Mouse (Mus musculus) gastrocnemius, postnatal 14 days (tissue): ENCODE measurements around the gene Cabin1. TPM values are rescaled to one million over a fixed set of nuclear protein-coding genes. Genes with fewer than 3 reads are reported as not detected.

Experiments
- DNase-seq: peaks from one replicate; pipeline ENCODE4 v3.0.0; 2021; ENCODE audit warnings: mixed read lengths
- intact Hi-C: fragments of 180-260 bp; cut with DNase I; formaldehyde crosslinking; loops from one replicate; pipeline ENCODE4 v1.15.1; 2025; ENCODE audit warnings: low total_unique reads
- total RNA-seq, 2 experiments: library from RNA; stranded (reverse); gene quantifications; 2 replicates each; pipeline ENCODE4 v1.2.3; 2021

Cabin1 gene
- total RNA-seq, 2 experiments from 2014 or later: 9.6 to 10.9 TPM

DNA sequence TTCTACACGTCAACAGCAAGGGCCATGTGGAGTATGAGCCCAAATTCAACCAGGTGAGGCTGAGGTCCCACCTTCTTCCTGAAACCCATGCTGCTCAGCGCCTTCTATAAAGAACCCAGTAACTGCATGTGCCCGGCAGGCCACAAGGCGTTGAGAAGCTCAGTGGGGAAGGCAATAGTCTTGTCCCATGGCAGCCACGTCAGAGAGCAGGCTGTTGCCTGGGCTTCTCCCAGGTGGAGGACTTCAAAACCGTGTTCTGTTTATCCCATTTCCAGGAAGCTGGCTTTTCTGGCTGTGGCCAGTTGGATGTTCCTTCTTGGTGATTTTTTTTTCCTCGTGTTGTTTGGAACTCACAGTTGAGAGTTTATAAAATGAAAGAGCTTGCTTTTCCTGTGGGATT is 153.7 kb downstream of the Cabin1 start:
- DNase-seq: no peak
- intact Hi-C loops: no loop called here

DNA sequence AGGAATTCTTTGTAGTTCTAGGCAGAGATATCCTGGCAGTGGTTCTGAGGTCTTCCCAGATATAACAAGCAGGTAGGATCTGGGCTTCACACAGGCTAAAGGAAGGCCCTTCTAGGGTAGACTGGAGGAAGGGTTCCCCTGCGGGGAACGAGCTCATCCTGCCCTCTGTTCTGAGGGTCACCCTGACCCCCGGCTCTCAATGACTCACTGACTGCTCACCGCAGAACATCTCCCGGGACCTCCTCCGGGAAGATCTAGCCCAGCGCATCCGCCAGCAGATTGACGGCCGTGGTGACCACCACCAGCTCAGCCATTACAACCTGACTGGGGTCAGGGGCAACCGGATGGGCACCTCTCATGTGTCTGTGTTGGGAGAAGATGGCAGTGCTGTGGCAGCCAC is 155.2 kb downstream of the Cabin1 start:
- intact Hi-C loops: no loop called here
- DNase-seq: no peak

DNA sequence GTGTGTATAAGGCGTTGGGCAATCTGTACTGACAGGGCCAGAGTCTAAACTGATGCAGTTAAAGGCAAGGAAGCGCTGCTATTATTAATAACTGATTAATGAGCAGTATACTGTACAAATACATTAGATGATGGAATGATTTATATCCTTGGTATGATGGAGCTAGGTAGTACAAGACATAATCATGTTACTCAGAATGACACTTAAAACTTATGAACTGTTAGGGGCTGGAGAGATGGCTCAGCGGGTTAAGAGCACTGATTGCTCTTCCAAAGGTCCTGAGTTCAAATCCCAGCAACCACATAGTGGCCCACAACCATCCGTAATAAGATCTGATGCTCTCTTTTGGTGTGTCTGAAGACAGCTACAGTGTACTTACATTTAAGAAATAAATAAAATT is 156.9 kb downstream of the Cabin1 start:
- intact Hi-C loops: no loop called here

DNA sequence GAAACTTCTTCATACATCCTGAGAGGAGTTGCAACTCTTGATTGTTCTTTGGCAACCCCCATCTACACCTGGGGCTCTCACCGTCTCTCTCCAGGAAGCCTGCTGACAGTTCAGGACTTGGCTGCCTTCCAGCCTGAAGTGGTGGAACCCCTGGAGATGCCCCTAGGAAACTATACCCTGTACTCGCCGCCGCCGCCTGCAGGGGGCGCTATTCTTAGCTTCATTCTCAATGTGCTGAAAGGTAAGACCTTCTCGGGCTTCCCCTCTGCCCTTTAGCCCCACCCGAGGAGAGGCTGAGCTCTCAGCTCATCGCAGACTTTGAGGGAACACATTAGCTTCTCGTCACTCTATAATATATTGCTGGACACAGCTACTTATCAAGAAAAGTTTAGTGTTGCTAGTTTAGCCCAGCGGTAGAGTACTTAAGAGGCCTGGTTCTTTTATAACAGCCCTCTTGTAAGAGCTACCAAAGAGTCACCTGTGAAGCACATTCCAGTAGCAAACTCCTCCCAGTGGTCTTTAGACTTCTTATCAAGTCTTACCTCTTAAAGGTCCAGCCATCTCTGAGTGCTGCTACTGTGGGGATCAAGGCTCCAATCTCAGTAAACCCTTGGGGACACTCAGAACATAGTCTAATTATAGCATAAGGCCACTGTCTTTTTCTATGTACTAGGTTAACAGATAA is 158.8 kb downstream of the Cabin1 start:
- intact Hi-C loops: no loop called here
- DNase-seq: no peak

More for the DNA sequence above, 156.9 kb downstream of the Cabin1 start:
- DNase-seq: no peak

DNA sequence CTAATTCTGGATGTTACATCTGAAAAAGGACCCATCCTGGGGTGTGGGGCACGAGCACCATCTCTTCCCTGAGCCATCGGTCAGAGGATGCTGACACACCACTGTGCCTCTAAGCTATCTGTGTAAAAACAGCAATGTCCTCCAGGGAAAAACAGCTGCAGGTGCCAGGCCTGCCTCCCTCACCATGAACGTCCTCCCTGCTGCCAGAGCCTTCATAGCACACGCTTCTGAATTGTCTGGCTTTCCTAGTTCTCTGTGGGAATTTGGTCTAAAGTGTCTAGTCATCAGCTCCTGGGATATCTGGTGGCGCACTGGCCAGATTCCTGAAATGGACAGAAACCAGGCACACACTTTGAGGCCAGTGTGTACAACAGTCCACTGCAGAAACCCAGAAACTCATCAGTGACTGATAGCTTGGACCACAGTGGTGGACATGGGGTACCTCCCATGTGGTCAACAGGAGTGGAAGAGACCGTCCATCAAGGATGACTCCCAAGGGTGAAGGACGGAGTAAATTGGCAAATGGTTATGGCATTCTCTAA is 163.9 kb downstream of the Cabin1 start:
- intact Hi-C loops: no loop called here
- no peak for DNase-seq

Other genes starting within 250 kb of the Cabin1 start
- gene Snrpd3, start 246.8 kb downstream of the Cabin1 start, total RNA-seq: 100 to 1,000 TPM; 103 to 108 TPM
- gene Gucd1, start 246.4 kb downstream of the Cabin1 start, total RNA-seq: 10 to 100 TPM; 40.4 to 60.3 TPM
- gene Lrrc75b, start 204.0 kb downstream of the Cabin1 start, total RNA-seq: under 1 TPM; 0.53 to 0.90 TPM
- under 1 TPM; 0.66 TPM for gene Ggt1, start 202.7 kb downstream of the Cabin1 start, total RNA-seq
- gene Ggt5, start 175.0 kb downstream of the Cabin1 start, total RNA-seq: 1 to 10 TPM; 5.6 to 7.4 TPM
- 1 to 10 TPM; 2.1 to 3.2 TPM for gene Susd2, start 120.3 kb downstream of the Cabin1 start, total RNA-seq
- gene Ddt, start 9.1 kb upstream of the Cabin1 start, total RNA-seq: 10 to 100 TPM; 36.8 to 39.9 TPM
- gene Gm20441, start 16.6 kb upstream of the Cabin1 start, total RNA-seq: not detected
- gene Gstt3, start 17.1 kb upstream of the Cabin1 start, total RNA-seq: 1 to 10 TPM; 5.3 to 7.5 TPM
- 1 to 10 TPM; 7.0 to 8.2 TPM for gene Gstt1, start 34.2 kb upstream of the Cabin1 start, total RNA-seq
- gene Gstt4, start 58.2 kb upstream of the Cabin1 start, total RNA-seq: not detected
- gene Gstt2, start 73.1 kb upstream of the Cabin1 start, total RNA-seq: 1 to 10 TPM; 5.6 to 6.9 TPM
- 100 to 1,000 TPM; 155 to 170 TPM for gene Mif, start 95.9 kb upstream of the Cabin1 start, total RNA-seq
- gene Derl3, start 129.1 kb upstream of the Cabin1 start, total RNA-seq: not detected
- 10 to 100 TPM; 17.7 to 28.0 TPM for gene Smarcb1, start 157.3 kb upstream of the Cabin1 start, total RNA-seq
- gene Chchd10, start 168.8 kb upstream of the Cabin1 start, total RNA-seq: 1,000 to 10,000 TPM in 1 of 2 experiments, 100 to 1,000 TPM in 1; 861 to 1,001 TPM
- 1 to 10 TPM; 3.5 to 4.8 TPM for gene Mmp11, start 172.2 kb upstream of the Cabin1 start, total RNA-seq
- gene Gm867, start 176.3 kb upstream of the Cabin1 start, total RNA-seq: not detected
- gene Vpreb3, start 178.7 kb upstream of the Cabin1 start, total RNA-seq: not detected
- not detected for gene Gm5134, start 190.2 kb upstream of the Cabin1 start, total RNA-seq